Mouse (Mus musculus) thymus, postnatal 36 days (tissue): ENCODE measurements at regions not wholly inside any gene's neighbourhood (a gene's known extent, or its start where the extent isn't known, plus 50 kb on each side); places are given as distances from the start of the nearest gene placed in this dataset.

ENCODE experiments used
- DNase-seq, 2 experiments: peaks; one replicate each; pipeline ENCODE4 v3.0.0; 2022; ENCODE audit warnings: mixed read lengths in 2 of 2

DNA sequence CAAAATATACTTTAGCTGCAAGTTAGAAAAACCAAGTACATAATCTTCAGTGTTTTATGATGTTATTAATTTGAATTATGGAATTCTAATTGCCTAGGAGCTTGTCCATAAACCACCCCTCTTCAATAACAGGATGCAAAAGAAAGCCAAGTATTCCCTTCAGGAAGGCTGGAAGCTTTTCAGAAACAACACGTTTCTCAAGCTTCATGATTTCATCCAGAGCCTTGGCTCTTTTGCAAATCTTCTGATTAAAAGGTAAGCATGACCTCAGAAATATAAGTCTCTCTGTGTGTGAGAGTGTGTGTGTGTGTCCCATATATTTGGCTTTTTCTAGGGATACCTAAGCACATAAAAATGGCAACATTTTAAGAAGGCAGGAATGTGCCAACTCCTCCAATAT, 570.0 kb downstream of the Gm11232 start:
- no peak for DNase-seq

GRCm38 (mm10) chr4:71177661-71178060, 580.1 kb downstream of the Gm11232 start:
- DNase-seq = no peak

DNA sequence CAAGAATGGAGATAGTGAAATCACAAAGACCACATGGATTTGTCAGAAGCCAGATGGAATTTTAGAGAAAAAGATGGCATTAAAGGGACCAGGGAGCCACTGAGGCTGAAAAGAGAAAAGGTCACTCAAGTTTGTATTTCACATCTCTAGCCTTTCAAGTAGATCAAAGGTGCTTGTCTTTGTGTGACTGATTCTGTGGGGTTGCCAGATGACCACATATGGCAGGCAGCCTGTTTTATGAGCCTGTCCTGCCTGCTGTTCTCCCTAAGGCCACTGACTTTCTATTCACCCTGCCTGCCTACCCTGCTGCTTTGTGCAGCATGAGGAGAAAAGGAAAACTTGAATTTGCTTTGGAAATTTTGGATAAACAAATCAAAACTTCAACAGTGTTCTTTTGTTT, 592.0 kb downstream of the Gm11232 start:
- DNase-seq = no peak

DNA sequence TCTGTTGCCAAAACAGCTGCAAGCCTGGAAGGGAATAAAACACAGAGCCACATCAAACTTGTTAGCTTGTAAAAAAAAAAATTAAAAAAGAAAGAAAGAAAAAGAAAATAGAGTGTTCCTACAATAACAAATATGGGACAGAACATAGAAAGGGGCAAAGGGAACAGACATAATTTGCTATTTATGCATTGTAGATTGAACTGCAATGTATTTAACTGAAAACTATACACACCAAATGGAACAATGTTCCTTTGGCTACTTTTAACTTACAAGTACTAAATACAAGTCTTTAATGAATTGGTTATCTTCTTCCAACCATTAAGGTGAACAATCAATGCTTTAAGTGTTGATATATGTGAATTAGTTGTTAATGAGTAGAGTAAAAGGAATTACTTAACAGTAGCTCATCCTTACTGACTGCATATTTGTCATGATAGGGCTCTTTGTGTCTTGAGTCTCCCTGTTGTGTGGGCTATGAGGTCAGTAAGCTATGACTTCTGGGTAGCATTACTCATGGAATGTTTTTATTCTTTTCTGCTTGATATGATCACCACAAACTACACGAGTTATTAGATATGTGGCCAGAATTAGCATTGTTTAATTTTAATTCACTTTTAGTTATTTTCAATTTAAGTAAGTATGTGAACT, 597.0 kb upstream of the Megf9 start:
- no peak for DNase-seq

GRCm38 (mm10) chr4:71130946-71131669, 596.3 kb upstream of the Megf9 start:
- DNase-seq = no peak

DNA sequence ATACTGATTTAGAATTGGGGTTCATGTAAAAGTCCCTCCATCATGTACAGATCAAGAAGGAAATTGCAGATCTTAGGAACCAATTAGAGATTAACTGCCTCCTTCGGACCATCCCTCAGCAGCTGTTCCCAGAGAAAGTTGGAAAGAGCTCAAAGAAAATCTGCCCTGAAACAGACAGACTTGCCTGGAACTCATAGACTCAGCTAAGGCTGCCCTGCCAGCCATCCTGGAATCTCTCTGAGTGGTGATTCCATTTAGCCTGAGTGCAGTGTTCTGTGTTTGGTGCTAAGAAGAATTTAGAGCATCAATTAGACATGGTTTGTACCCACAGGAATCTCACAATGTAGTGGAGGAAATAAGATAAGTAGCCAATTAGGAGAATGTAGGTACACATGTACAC, 594.5 kb upstream of the Megf9 start:
- no peak for DNase-seq
